Mouse (Mus musculus): ENCODE data around the gene Fibcd1. TPM values are rescaled to one million over a fixed set of nuclear protein-coding genes. Genes with fewer than 3 reads are reported as not detected.

Gene Fibcd1
- total RNA-seq, 2 experiments from 2014 or later = 108 to 110 TPM

GRCm38 (mm10) chr2:31769115-31769514 lies 76.7 kb downstream of the Fibcd1 start:
- H3K27ac ChIP-seq = peak overlapping the region; percentile 87
- DNase-seq (ENCODE audit: low spot score in 2 of 2) = no peak
- no peak overlapping the region; the same call in 1 of the 2 replicates for H3K4me3 ChIP-seq
- no peak for TF ChIP-seq CTCF (conservative IDR thresholded peaks at IDR 0.05)

GRCm38 (mm10) chr2:31767815-31768214 lies 78.0 kb downstream of the Fibcd1 start:
- H3K4me3 ChIP-seq = no peak overlapping the region
- peak overlapping the region; percentile 32; the same call in 1 of the 2 replicates for H3K27ac ChIP-seq
- no peak for TF ChIP-seq CTCF (conservative IDR thresholded peaks at IDR 0.05)
- no peak for DNase-seq (ENCODE audit: low spot score in 2 of 2)

DNA sequence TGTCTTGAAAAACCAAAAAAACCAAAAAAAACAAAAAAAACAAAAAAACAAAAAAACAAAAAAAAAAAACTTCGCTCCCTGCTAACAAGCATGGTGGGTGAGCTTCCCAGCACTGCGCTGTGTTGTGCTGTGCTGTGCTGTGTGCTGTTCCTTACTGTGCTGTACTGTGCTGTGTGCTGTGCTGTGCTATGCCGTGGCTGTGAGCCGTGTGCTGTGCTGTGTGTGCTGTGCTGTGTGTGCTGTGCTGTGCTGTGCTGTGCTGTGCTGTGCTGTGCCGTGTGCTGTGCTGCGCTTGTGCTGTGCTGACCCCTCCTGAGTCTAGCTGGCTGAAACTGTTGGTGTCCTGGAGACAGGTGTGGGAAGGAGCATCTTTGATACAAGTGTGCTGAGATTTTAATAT lies 78.7 kb downstream of the Fibcd1 start:
- DNase-seq (ENCODE audit: low spot score in 2 of 2) = no peak
- H3K27ac ChIP-seq = peak overlapping the region; percentile 32; the same call in 1 of the 2 replicates
- H3K4me3 ChIP-seq = no peak overlapping the region
- no peak for TF ChIP-seq CTCF (conservative IDR thresholded peaks at IDR 0.05)

Other genes with a start within 250 kb of the Fibcd1 start
- gene Prdm12, start 206.0 kb downstream of the Fibcd1 start, total RNA-seq (2021) = under 1 TPM in 1 of 2 experiments, not detected in 1; 0.15 TPM
- 10 to 100 TPM; 23.2 to 25.2 TPM for gene Exosc2, start 175.3 kb downstream of the Fibcd1 start, total RNA-seq (2021)
- 10 to 100 TPM; 44.1 to 44.7 TPM for gene Abl1, start 157.6 kb downstream of the Fibcd1 start, total RNA-seq (2021)
- gene Qrfp, start 35.4 kb downstream of the Fibcd1 start, total RNA-seq (2021) = not detected
- 1 to 10 TPM; 6.3 to 7.8 TPM for gene Lamc3, start 41.3 kb upstream of the Fibcd1 start, total RNA-seq (2021)
- 1 to 10 TPM; 6.0 to 7.4 TPM for gene Aif1l, start 104.1 kb upstream of the Fibcd1 start, total RNA-seq (2021)
- 10 to 100 TPM; 67.0 to 69.3 TPM for gene Nup214, start 128.4 kb upstream of the Fibcd1 start, total RNA-seq (2021)
- gene Fam78a, start 238.9 kb upstream of the Fibcd1 start, total RNA-seq (2021) = 1 to 10 TPM; 3.6 to 6.0 TPM
- 10 to 100 TPM; 20.2 to 21.8 TPM for gene Plpp7, start 249.5 kb upstream of the Fibcd1 start, total RNA-seq (2021)

All from layer of hippocampus, adult 2 months (tissue).